Mouse (Mus musculus): ENCODE data around the gene Selplg.

DNA sequence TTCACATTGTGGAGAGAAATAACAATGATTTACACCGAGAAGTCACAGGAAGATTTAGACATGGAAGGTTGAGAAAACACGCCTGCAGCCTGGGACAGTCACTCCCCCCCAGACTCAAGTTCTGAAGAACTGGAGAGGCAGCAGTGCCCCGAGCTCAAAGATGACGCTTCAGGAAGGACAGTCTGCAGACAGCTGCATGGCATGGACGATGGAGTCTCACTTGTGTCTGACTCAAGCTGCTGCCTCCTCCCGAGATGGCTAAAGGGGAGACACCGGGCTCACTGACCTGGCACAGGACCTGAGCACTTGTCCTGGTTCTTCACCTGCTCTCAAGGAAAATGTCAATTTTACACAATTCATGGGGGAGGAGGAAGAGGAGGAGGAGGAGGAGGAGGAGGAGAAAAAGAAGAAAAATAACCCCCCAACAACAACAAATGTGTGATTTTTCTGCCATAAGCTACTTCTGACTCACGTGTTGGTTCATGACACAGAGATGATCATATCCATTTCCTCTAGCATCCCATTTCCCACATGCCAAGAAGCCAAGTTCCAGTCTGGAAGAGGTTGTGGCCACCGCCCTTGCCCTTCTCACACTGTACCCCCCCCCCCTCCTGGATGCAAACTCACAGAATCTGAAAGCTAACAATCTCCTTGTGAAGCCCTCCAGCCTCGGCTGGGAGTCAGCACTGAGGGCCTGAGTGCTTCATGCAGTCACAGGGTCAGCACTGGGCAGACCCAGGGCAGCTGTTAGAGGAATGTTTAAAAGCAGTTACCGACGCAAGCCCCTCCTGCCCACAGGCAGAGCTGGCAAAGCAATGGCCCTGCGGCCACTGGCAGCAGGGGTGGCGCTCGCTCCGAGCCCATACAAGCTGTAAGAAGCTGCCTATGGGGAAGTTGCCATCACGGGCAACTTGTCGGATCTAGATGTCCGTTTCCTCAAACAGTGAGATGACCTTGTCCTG lies 41.9 kb upstream of the Selplg start:
- TF ChIP-seq CTCF (IDR thresholded peaks at IDR 0.05; ENCODE audit: low read depth) = no peak
- no peak for TF ChIP-seq EP300 (IDR thresholded peaks at IDR 0.05; ENCODE audit: low read depth)
